Mouse (Mus musculus) lung, embryonic 16.5 days (tissue): ENCODE data around the gene Apba1. TPM values are rescaled to one million over a fixed set of nuclear protein-coding genes. Genes with fewer than 3 reads are reported as not detected.

ENCODE experiments used
- ATAC-seq: fragments of 200-750 bp; cut with Nextera tagmentation; 2 replicates; pipeline ENCODE4 v1.8.0; 2017; ENCODE audit warnings: low read depth, mild to moderate bottlenecking, moderate library complexity
- H3K27ac ChIP-seq: fragments of 300-500 bp; sonication (generic); 2 replicates; pipeline ENCODE4 v1.5.1; 2014; ENCODE audit warnings: mild to moderate bottlenecking, control low read depth, low read length
- H3K27me3 ChIP-seq: fragments of 300-500 bp; sonication (generic); 2 replicates; pipeline ENCODE4 v1.6.1; 2014; ENCODE audit warnings: low read depth, low read length, mixed read lengths; ENCODE audit not compliant: control insufficient read depth, insufficient read depth
- H3K36me3 ChIP-seq: fragments of 300-500 bp; sonication (generic); 2 replicates; pipeline ENCODE4 v1.6.1; 2014; ENCODE audit warnings: low read length; ENCODE audit not compliant: control insufficient read depth, insufficient read depth
- H3K4me1 ChIP-seq: fragments of 300-500 bp; sonication (generic); replicated peaks from 2 replicates; pipeline ENCODE4 v1.6.1; 2014; ENCODE audit warnings: low read length, mixed read lengths; ENCODE audit not compliant: control insufficient read depth, insufficient read depth
- H3K4me2 ChIP-seq: fragments of 300-500 bp; sonication (generic); 2 replicates; pipeline ENCODE4 v1.6.1; 2014; ENCODE audit warnings: low read depth, low read length, control low read depth
- H3K4me3 ChIP-seq: fragments of 300-500 bp; sonication (generic); 2 replicates; pipeline ENCODE4 v1.5.1; 2014; ENCODE audit warnings: mild to moderate bottlenecking, low read length, control low read depth
- H3K9ac ChIP-seq: fragments of 300-500 bp; sonication (generic); 2 replicates; pipeline ENCODE4 v1.6.1; 2014; ENCODE audit warnings: low read length, control low read depth
- H3K9me3 ChIP-seq: fragments of 300-500 bp; sonication (generic); 2 replicates; pipeline ENCODE4 v1.6.1; 2016; ENCODE audit warnings: low read length; ENCODE audit not compliant: control insufficient read depth
- WGBS: fragments of 180-500 bp; shearing (Covaris S2); extraction: QIAGEN DNeasy Blood & Tissue Kit; methylation state at CpG from one replicate; pipeline ENCODE4 v1.1.7; 2014; 5-methylcytosine and 5-hydroxymethylcytosine counted together
- polyA plus RNA-seq: library from polyadenylated mRNA; unstranded; fragments of >200 nt; fragmentation: Nextera tagmentation; extraction: Ambion mirVana; gene quantifications from 2 replicates; pipeline ENCODE4 v1.2.1, GENCODE M21; 2015

The Apba1 gene
- polyA plus RNA-seq, 1 experiment from 2014 or later: 0.33 TPM

DNA sequence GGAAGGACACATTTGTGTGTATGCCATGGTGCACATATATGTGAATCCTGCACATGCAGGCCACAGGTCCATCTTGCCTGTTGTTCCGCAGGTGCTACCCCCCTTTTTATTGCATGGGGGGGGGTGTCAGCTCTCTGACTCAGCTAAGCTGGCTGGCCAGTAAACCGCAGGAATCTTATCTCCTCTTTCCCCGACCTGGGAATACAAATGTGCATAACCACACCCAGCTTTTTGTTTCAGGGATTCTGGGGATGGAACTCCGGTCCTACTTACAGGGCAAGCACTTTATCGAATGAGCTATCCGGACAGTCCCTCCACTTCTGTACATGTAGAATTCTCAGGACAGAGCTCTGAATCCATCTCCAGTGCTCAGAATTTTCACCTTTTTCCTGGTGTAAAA lies 58.5 kb downstream of the Apba1 start:
- H3K27ac ChIP-seq: no peak overlapping the region
- no peak overlapping the region for H3K4me2 ChIP-seq
- WGBS: 58% methylated on average over 6 of the region's 6 CpGs
- H3K4me1 ChIP-seq: no peaks in the 10 kb centered on the region
- no peak overlapping the region for H3K9ac ChIP-seq
- no peak overlapping the region for H3K4me3 ChIP-seq
- H3K9me3 ChIP-seq: no peaks in the 10 kb centered on the region
- no peaks in the 10 kb centered on the region for H3K27me3 ChIP-seq
- no peaks in the 10 kb centered on the region for H3K36me3 ChIP-seq
- no peak for ATAC-seq

DNA sequence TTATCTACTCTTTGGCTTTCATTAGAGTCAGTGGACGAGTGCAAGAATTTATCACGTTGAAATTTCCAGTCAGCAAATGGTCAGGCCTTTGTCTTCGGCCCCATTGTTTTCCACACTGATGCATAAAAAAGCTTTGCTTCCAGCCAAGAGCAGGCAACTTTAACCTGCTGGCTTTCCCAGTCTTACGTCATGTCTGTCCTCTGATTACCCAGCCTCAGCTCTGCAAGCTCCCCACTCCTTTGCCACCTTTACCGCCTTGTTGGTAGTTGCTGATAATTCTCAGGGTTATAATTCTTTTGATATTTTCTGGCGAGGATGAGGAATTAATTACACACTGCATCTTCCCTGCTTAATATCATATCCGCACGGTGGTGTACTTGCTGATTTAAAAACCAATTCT lies 61.2 kb downstream of the Apba1 start:
- Histone ChIP-seq H3K4me2 (no peak overlapping the region), H3K9ac (no peak overlapping the region), H3K36me3 (no peaks in the 10 kb centered on the region), H3K27ac (no peak overlapping the region), H3K27me3 (no peaks in the 10 kb centered on the region), H3K4me3 (no peak overlapping the region), H3K4me1 (no peaks in the 10 kb centered on the region), H3K9me3 (no peaks in the 10 kb centered on the region)
- no peak for ATAC-seq
- WGBS: 61% methylated on average over 8 of the region's 8 CpGs

GRCm38 (mm10) chr19:23822497-23822896 lies 63.8 kb downstream of the Apba1 start:
- Histone ChIP-seq H3K4me2 (no peak overlapping the region), H3K27ac (no peak overlapping the region), H3K9ac (no peak overlapping the region), H3K4me1 (no peaks in the 10 kb centered on the region), H3K4me3 (no peak overlapping the region), H3K27me3 (no peaks in the 10 kb centered on the region), H3K9me3 (no peaks in the 10 kb centered on the region), H3K36me3 (no peaks in the 10 kb centered on the region)
- WGBS: 27% methylated on average over 3 of the region's 3 CpGs
- no peak for ATAC-seq

DNA sequence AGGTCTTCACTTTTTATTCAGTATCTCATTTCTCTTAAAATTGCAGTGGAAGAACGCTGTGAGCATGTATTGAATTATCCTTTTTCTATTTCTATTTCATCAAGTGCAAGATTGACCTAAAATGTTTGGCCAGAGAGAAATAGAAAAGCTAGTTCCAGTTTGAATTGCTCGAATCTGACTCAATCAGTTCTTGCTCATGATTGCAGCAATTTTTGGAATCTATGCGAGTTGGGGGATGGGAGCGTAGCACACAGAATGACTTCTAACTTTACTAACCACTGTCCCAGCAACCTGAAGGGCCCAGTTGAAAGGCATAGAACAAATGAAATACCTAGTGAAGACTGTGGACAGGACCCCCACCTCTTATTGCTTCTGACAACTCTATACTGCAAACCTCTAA lies 64.8 kb downstream of the Apba1 start:
- no peaks in the 10 kb centered on the region for H3K4me1 ChIP-seq

DNA sequence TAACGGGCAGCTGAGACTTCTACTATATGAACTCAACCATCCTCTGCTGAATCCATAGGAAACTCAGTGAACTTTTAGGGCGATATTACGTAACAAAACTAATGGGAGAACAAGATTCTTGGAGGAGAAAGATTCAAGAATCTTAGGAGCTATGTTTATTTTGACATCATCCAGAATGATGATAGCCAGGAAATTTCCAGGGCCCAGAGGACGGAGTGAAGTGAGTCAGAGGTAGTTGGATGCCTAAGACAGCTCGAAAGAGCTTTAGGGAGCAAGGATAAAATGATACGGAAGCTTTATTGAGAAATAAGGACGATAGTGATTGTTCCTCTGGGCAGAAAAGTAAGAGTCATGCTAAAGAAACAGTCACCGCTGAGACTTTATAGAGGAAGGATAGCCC lies 67.6 kb downstream of the Apba1 start:
- Histone ChIP-seq H3K4me2 (no peak overlapping the region), H3K27ac (no peak overlapping the region), H3K4me1 (no peaks in the 10 kb centered on the region), H3K27me3 (no peaks in the 10 kb centered on the region), H3K4me3 (no peak overlapping the region), H3K9ac (no peak overlapping the region), H3K9me3 (no peaks in the 10 kb centered on the region), H3K36me3 (no peaks in the 10 kb centered on the region)
- ATAC-seq: no peak
- WGBS: 78% methylated on average over 8 of the region's 8 CpGs

More for the DNA sequence above, 64.8 kb downstream of the Apba1 start:
- no peaks in the 10 kb centered on the region for H3K9me3 ChIP-seq
- H3K27ac ChIP-seq: no peak overlapping the region
- no peak for ATAC-seq
- H3K4me3 ChIP-seq: no peak overlapping the region
- no peaks in the 10 kb centered on the region for H3K36me3 ChIP-seq
- no peak overlapping the region for H3K4me2 ChIP-seq
- H3K9ac ChIP-seq: no peak overlapping the region
- H3K27me3 ChIP-seq: no peaks in the 10 kb centered on the region
- 86% methylated on average over 4 of the region's 4 CpGs for WGBS

DNA sequence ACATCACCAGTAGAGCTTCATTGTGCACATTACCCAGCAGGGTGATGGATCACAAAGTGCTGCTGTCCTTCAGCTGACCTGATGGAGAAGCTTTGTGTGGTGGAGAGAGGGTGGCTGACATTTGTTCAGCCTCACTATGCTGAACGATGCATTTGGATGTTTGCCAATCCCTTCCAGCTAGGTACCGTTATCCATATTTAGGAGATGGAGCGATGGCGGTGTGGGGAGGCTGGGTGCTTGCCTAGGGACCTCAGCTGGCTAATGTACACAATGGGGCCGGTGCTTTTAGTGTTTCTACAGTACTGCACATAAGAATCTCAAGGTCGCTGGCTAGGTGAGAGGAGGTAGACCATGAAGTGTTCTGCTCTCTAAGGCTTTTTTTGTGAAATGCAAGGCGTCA lies 72.1 kb downstream of the Apba1 start:
- no peaks in the 10 kb centered on the region for H3K27me3 ChIP-seq
- ATAC-seq: no peak
- H3K27ac ChIP-seq: no peak overlapping the region
- 34% methylated on average over 7 of the region's 7 CpGs for WGBS
- no peaks in the 10 kb centered on the region for H3K36me3 ChIP-seq
- H3K9ac ChIP-seq: no peak overlapping the region
- no peaks in the 10 kb centered on the region for H3K4me1 ChIP-seq
- H3K4me2 ChIP-seq: no peak overlapping the region
- no peaks in the 10 kb centered on the region for H3K9me3 ChIP-seq
- no peak overlapping the region for H3K4me3 ChIP-seq

DNA sequence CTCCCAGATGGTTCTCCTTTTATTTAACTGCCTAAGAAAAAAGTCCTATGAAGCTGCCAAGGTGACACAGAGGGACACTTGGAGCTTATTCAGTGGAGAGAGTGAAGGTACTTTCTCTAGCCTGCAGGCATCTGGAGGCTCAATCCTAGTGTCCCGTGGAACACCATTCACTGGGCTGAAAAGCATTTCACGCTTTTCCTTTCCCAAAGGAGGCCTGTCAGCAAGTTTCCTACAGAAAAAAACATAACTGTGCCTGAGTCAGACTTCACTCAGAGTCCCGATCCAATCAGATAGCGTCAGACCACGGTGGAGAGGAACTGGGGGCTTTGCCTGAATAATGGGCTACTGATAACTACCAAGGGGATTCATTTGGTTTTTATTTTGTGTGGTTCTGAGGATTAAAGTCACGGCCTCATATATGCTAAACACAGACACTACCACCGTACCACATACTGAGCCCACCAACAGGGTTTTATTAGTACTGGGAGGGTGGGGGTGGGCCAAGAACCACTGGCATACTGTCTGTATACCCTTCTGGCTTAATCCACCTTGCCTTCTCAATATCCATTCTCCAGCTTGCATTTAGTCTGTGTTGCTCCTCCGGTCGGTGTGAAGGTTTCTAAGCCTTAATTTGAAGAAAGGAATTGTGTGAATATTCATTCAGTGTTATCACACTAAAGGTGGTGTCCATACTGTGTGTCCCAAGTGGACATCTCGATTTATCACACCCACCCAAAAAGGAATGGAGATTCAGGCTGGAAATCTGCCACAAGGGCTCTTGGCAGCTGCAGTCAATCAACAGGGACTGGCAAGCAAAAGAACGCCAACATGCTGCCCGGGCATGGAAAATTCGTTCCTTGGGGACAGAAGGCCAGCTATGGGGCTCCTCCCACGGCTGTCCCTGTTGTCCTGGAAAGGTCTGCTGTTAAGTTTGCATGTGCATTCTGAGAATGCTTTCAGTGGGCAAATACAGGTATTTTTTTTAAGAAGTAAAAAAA lies 75.3 kb downstream of the Apba1 start:
- H3K27me3 ChIP-seq: no peaks in the 10 kb centered on the region
- H3K36me3 ChIP-seq: no peaks in the 10 kb centered on the region
- H3K9ac ChIP-seq: no peak overlapping the region
- ATAC-seq: no peak
- H3K4me1 ChIP-seq: no peaks in the 10 kb centered on the region
- H3K27ac ChIP-seq: no peak overlapping the region
- H3K4me2 ChIP-seq: no peak overlapping the region
- 71% methylated on average over 14 of the region's 14 CpGs for WGBS
- H3K9me3 ChIP-seq: no peaks in the 10 kb centered on the region
- H3K4me3 ChIP-seq: no peak overlapping the region

- no peaks in the 10 kb centered on the region for H3K36me3 ChIP-seq
- H3K9ac ChIP-seq: no peak overlapping the region
- no peaks in the 10 kb centered on the region for H3K4me1 ChIP-seq
- no peak for ATAC-seq
- no peak overlapping the region for H3K4me2 ChIP-seq
- H3K4me3 ChIP-seq: no peak overlapping the region
- H3K27me3 ChIP-seq: no peaks in the 10 kb centered on the region
- H3K9me3 ChIP-seq: no peaks in the 10 kb centered on the region
- H3K27ac ChIP-seq: no peak overlapping the region
- 79% methylated on average over 3 of the region's 3 CpGs for WGBS
Measured at GRCm38 (mm10) chr19:23834721-23835120, 76.0 kb downstream of the Apba1 start.

- no peak overlapping the region for H3K4me3 ChIP-seq
- ATAC-seq: no peak
- H3K4me2 ChIP-seq: no peak overlapping the region
- H3K27me3 ChIP-seq: no peaks in the 10 kb centered on the region
- WGBS: 86% methylated on average over 7 of the region's 7 CpGs
- no peaks in the 10 kb centered on the region for H3K9me3 ChIP-seq
- H3K9ac ChIP-seq: no peak overlapping the region
- no peaks in the 10 kb centered on the region for H3K36me3 ChIP-seq
- no peaks in the 10 kb centered on the region for H3K4me1 ChIP-seq
- H3K27ac ChIP-seq: no peak overlapping the region
Measured at GRCm38 (mm10) chr19:23855832-23856231, 97.1 kb downstream of the Apba1 start.
